Mouse (Mus musculus) ovary, adult 18-20 months (tissue): Measurements from ENCODE around the gene Galk2.

Experiments
- DNase-seq: peaks from one replicate; pipeline ENCODE4 v3.0.0; 2022; ENCODE audit warnings: low spot score, mixed read lengths

Galk2 gene

GRCm38 (mm10) chr2:125943301-125943700 is 84.4 kb downstream of the Galk2 start:
- no peak for DNase-seq

GRCm38 (mm10) chr2:125948195-125948594 is 89.3 kb downstream of the Galk2 start:
- no peak for DNase-seq

GRCm38 (mm10) chr2:125968811-125969210 is 109.9 kb downstream of the Galk2 start:
- DNase-seq = no peak

- no peak for DNase-seq
These were observed 114.3 kb downstream of the Galk2 start for GRCm38 (mm10) chr2:125973207-125973606.

- no peak for DNase-seq
These were observed 116.3 kb downstream of the Galk2 start for GRCm38 (mm10) chr2:125975206-125975605.

- DNase-seq = no peak
These were observed 117.0 kb downstream of the Galk2 start for GRCm38 (mm10) chr2:125975808-125976345.

- no peak for DNase-seq
These were observed 143.4 kb downstream of the Galk2 start for GRCm38 (mm10) chr2:126002291-126002690.

GRCm38 (mm10) chr2:126006088-126006487 is 147.2 kb downstream of the Galk2 start:
- peak; percentile 12 for DNase-seq

GRCm38 (mm10) chr2:126006742-126007141 is 147.8 kb downstream of the Galk2 start:
- no peak for DNase-seq

GRCm38 (mm10) chr2:126014989-126015710 is 156.2 kb downstream of the Galk2 start:
- DNase-seq = no peak

- DNase-seq = no peak
These were observed 157.0 kb downstream of the Galk2 start for GRCm38 (mm10) chr2:126015763-126016473.

GRCm38 (mm10) chr2:126031186-126031900 is 172.4 kb downstream of the Galk2 start:
- no peak for DNase-seq

GRCm38 (mm10) chr2:126033114-126033972 is 174.4 kb downstream of the Galk2 start:
- no peak for DNase-seq
